Mouse (Mus musculus) bone marrow, adult 2 months (tissue): Measurements from ENCODE around the gene Dgcr2. TPM values are rescaled to one million over a fixed set of nuclear protein-coding genes. Genes with fewer than 3 reads are reported as not detected.
A peak's percentile ranks its signal among the peaks of the same experiment; 100 is the strongest.

Source experiments
- H3K27ac ChIP-seq: fragments of 200-500 bp; 2 replicates; pipeline ENCODE4 v1.5.1; 2012; ENCODE audit warnings: low read depth, mild to moderate bottlenecking, control low read depth, inconsistent platforms, low read length; ENCODE audit not compliant: control insufficient read depth, poor library complexity, insufficient read depth
- H3K4me1 ChIP-seq: fragments of 200-500 bp; 2 replicates; pipeline ENCODE4 v1.6.1; 2011; ENCODE audit warnings: low read length; ENCODE audit not compliant: control insufficient read depth, insufficient read depth
- H3K4me3 ChIP-seq: fragments of 200-500 bp; replicated peaks from 2 replicates; pipeline ENCODE3; 2011; ENCODE audit warnings: mild to moderate bottlenecking, low read depth, low read length, control low read depth; ENCODE audit not compliant: control insufficient read depth
- CTCF ChIP-seq: fragments of 200-500 bp; IDR thresholded peaks from 2 replicates; pipeline ENCODE4 v1.5.1; 2011; ENCODE audit warnings: low read length, control low read depth; ENCODE audit not compliant: control insufficient read depth, insufficient read depth
- POLR2A ChIP-seq: fragments of 200-500 bp; IDR thresholded peaks from 2 replicates; pipeline ENCODE4 v1.6.1; 2011; ENCODE audit warnings: low read depth, mild to moderate bottlenecking, control low read depth, low read length, borderline replicate concordance; ENCODE audit not compliant: control insufficient read depth
- WGBS: fragments of 180-500 bp; shearing (Covaris S2); methylation state at CpG from one replicate; pipeline ENCODE4 v1.1.7; 2018; 5-methylcytosine and 5-hydroxymethylcytosine counted together
- polyA plus RNA-seq: library from polyadenylated mRNA; stranded (reverse); fragments of >200 nt; gene quantifications from 2 replicates; pipeline ENCODE4 v1.2.4, GENCODE M21; 2011; ENCODE audit warnings: low replicate concordance; ENCODE audit not compliant: missing spikeins, insufficient read depth, insufficient read length

Dgcr2 gene
- polyA plus RNA-seq, 1 experiment: 22.4 TPM

- H3K27ac ChIP-seq: peak overlapping the region; percentile 76
- peak overlapping the region; percentile 82 for H3K4me3 ChIP-seq
- H3K4me1 ChIP-seq: peaks cover 2% of the 10 kb centered on the region; the same call in 1 of the 2 replicates
- TF ChIP-seq CTCF (no peak; the same call in 1 of the 2 replicates), POLR2A (peak; percentile 76)
- WGBS: under 1% methylated on average over 46 of the region's 47 CpGs
Measured at GRCm38 (mm10) chr16:17921325-17922162, 23.2 kb upstream of the Dgcr2 start.

- no peak overlapping the region for H3K27ac ChIP-seq
- 83% methylated on average over 20 of the region's 20 CpGs for WGBS
- H3K4me3 ChIP-seq: no peak overlapping the region
- TF ChIP-seq POLR2A (no peak), CTCF (no peak)
- H3K4me1 ChIP-seq: peaks cover 2% of the 10 kb centered on the region; the same call in 1 of the 2 replicates
Measured at GRCm38 (mm10) chr16:17920586-17920985, 22.2 kb upstream of the Dgcr2 start.

GRCm38 (mm10) chr16:17914307-17915249, 16.2 kb upstream of the Dgcr2 start, which contains the start of gene Gsc2:
TSS of gene Gsc2 (minus strand) at chr16:17915059.
- WGBS: 2% methylated on average over 106 of the region's 106 CpGs
- no peak within 1 kb of the TSS for H3K4me3 ChIP-seq
- H3K4me1 ChIP-seq: peaks cover 4% of the 10 kb centered on the region; the same call in 1 of the 2 replicates
- H3K27ac ChIP-seq: no peak within 1 kb of the TSS
- no peak for TF ChIP-seq POLR2A

DNA sequence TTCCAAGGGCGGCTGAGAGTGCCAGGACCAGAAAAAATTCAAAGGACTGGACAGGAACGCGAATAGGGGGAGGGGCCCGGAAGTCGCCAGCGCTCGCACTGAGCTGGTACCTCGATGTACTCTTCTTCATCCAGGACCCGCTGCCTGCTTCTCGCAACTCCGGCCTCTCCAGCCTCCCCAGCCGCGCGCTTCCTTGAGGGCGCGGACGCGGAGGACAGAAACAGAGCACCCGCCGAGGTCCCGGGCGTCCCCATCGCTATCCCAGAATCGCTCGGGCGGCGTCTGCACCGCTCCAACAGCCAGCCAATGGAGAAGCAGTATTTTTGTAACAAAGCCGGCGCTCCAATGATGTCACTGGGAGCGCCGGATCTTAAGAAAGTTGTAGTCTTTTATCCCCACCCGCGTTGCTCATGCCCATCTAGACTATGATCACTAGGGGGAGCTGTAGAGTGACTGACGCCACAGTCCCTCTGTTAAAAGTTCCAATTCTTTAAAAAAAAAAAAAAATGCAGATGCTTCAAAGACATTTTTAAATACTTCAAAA, 12.8 kb upstream of the Dgcr2 start, which contains the start of gene Ess2:
Gene Ess2 (minus strand): TSS at position 297 of the 544 bp plus-strand sequence.
- peak; percentile 69; the same call in 1 of the 2 replicates for TF ChIP-seq POLR2A
- peak; percentile 71 for TF ChIP-seq CTCF
- under 1% methylated on average over 35 of the region's 35 CpGs for WGBS
- H3K4me1 ChIP-seq: peaks cover 4% of the 10 kb centered on the region; the same call in 1 of the 2 replicates
- H3K27ac ChIP-seq: peak within 1 kb of the TSS; percentile 71; the same call in 1 of the 2 replicates
- peak within 1 kb of the TSS; percentile 89 for H3K4me3 ChIP-seq

- Histone ChIP-seq H3K27ac (no peak overlapping the region), H3K4me1 (no peaks in the 10 kb centered on the region), H3K4me3 (no peak overlapping the region)
- TF ChIP-seq POLR2A (no peak), CTCF (no peak)
Measured at GRCm38 (mm10) chr16:17896091-17896490, 2.3 kb downstream of the Dgcr2 start.

DNA sequence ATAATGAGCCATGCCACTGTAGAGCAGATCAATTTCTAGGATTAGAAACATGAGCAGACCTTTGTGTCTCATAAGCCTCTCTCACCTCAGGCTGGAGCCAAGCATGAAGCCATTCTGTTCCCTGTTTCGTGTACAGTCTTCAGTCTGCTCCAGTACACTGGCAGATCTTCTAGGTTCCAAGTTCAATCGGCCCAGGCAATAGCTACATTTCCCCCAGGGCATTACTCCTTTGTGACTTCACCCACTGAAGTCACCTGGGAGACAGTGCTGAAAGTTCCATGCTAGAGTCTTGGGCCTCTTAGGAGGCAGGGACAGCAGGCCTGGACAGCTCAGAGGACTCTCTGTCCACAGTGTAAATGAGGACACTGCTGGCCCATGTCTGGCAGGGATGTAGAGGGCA, 4.4 kb downstream of the Dgcr2 start, which contains the start of gene Tssk1:
Gene Tssk1 (plus strand): TSS at position 301 of the 400 bp plus-strand sequence.
- Histone ChIP-seq H3K27ac (no peak within 1 kb of the TSS), H3K4me1 (peaks cover 2% of the 10 kb centered on the region; the same call in 1 of the 2 replicates), H3K4me3 (no peak within 1 kb of the TSS)
- TF ChIP-seq POLR2A (no peak), CTCF (no peak)
- 79% methylated on average over 2 of the region's 2 CpGs for WGBS

GRCm38 (mm10) chr16:17892606-17893005, 5.8 kb downstream of the Dgcr2 start:
- 27% methylated on average over 3 of the region's 3 CpGs for WGBS
- Histone ChIP-seq H3K4me3 (no peak overlapping the region), H3K4me1 (peaks cover 2% of the 10 kb centered on the region; the same call in 1 of the 2 replicates), H3K27ac (no peak overlapping the region)
- no peak for TF ChIP-seq CTCF
- TF ChIP-seq POLR2A: no peak
